Mouse (Mus musculus): Measurements from ENCODE around the gene Rnf20. TPM values are rescaled to one million over a fixed set of nuclear protein-coding genes. Genes with fewer than 3 reads are reported as not detected.
A peak's percentile ranks its signal among the peaks of the same experiment; 100 is the strongest.

Rnf20 gene
- polyA plus RNA-seq, 1 experiment from 2014 or later: 17.4 TPM

GRCm38 (mm10) chr4:49628941-49629340, 2.9 kb upstream of the Rnf20 start:
- H3K9me3 ChIP-seq (ENCODE audit: control insufficient read depth, low read length): no peaks in the 10 kb centered on the region
- no peak overlapping the region for H3K4me2 ChIP-seq (replicated peaks; ENCODE audit: low read depth)
- no peak overlapping the region for H3K4me3 ChIP-seq (ENCODE audit: low read depth, low read length)
- DNase-seq (ENCODE audit: low spot score): no peak
- WGBS: 76% methylated on average over 5 of the region's 5 CpGs
- no peak for ATAC-seq (ENCODE audit: low FRiP score, low TSS enrichment)
- TF ChIP-seq EP300 (optimal IDR thresholded peaks at IDR 0.05) (no peak), CTCF (IDR thresholded peaks at IDR 0.05; ENCODE audit: low read depth) (no peak)
- no peak overlapping the region for H3K27ac ChIP-seq (replicated peaks)
- H3K9ac ChIP-seq (ENCODE audit: low read length): no peak overlapping the region
- H3K4me1 ChIP-seq (replicated peaks; ENCODE audit: control insufficient read depth, insufficient read depth): no peaks in the 10 kb centered on the region
- H3K27me3 ChIP-seq (ENCODE audit: control insufficient read depth, insufficient read depth, low read length): no peaks in the 10 kb centered on the region
- no peaks in the 10 kb centered on the region for H3K36me3 ChIP-seq (ENCODE audit: control insufficient read depth, insufficient read depth, low read length)

GRCm38 (mm10) chr4:49632139-49632481, 304 bp downstream of the Rnf20 start:
- ATAC-seq (ENCODE audit: low FRiP score, low TSS enrichment): peak; percentile 67; the same call in 1 of the 2 replicates
- H3K27ac ChIP-seq (replicated peaks): peak overlapping the region; percentile 95
- no peak for DNase-seq (ENCODE audit: low spot score)
- no peaks in the 10 kb centered on the region for H3K4me1 ChIP-seq (replicated peaks; ENCODE audit: control insufficient read depth, insufficient read depth)
- TF ChIP-seq EP300 (optimal IDR thresholded peaks at IDR 0.05): no peak
- no peak for TF ChIP-seq CTCF (IDR thresholded peaks at IDR 0.05; ENCODE audit: low read depth)
- peak overlapping the region; percentile 89 for H3K9ac ChIP-seq (ENCODE audit: low read length)
- H3K4me2 ChIP-seq (replicated peaks; ENCODE audit: low read depth): peak overlapping the region; percentile 88
- H3K4me3 ChIP-seq (ENCODE audit: low read depth, low read length): peak overlapping the region; percentile 78
- 0% methylated on average over 30 of the region's 30 CpGs for WGBS
- H3K9me3 ChIP-seq (ENCODE audit: control insufficient read depth, low read length): no peaks in the 10 kb centered on the region
- no peaks in the 10 kb centered on the region for H3K27me3 ChIP-seq (ENCODE audit: control insufficient read depth, insufficient read depth, low read length)
- no peaks in the 10 kb centered on the region; the same call in 1 of the 2 replicates for H3K36me3 ChIP-seq (ENCODE audit: control insufficient read depth, insufficient read depth, low read length)

- H3K9me3 ChIP-seq (ENCODE audit: control insufficient read depth, low read length): no peaks in the 10 kb centered on the region
- no peaks in the 10 kb centered on the region for H3K27me3 ChIP-seq (ENCODE audit: control insufficient read depth, insufficient read depth, low read length)
- no peak overlapping the region for H3K9ac ChIP-seq (ENCODE audit: low read length)
- DNase-seq (ENCODE audit: low spot score) (no peak), ATAC-seq (ENCODE audit: low FRiP score, low TSS enrichment) (no peak)
- no peak overlapping the region for H3K4me2 ChIP-seq (replicated peaks; ENCODE audit: low read depth)
- no peak overlapping the region for H3K27ac ChIP-seq (replicated peaks)
- no peak for TF ChIP-seq EP300 (optimal IDR thresholded peaks at IDR 0.05)
- TF ChIP-seq CTCF (IDR thresholded peaks at IDR 0.05; ENCODE audit: low read depth): no peak
- H3K4me3 ChIP-seq (ENCODE audit: low read depth, low read length): no peak overlapping the region
- no peaks in the 10 kb centered on the region for H3K4me1 ChIP-seq (replicated peaks; ENCODE audit: control insufficient read depth, insufficient read depth)
- 91% methylated on average over 11 of the region's 11 CpGs for WGBS
- H3K36me3 ChIP-seq (ENCODE audit: control insufficient read depth, insufficient read depth, low read length): peaks cover 11% of the 10 kb centered on the region
Observed at GRCm38 (mm10) chr4:49637821-49638220, 6.0 kb downstream of the Rnf20 start.

DNA sequence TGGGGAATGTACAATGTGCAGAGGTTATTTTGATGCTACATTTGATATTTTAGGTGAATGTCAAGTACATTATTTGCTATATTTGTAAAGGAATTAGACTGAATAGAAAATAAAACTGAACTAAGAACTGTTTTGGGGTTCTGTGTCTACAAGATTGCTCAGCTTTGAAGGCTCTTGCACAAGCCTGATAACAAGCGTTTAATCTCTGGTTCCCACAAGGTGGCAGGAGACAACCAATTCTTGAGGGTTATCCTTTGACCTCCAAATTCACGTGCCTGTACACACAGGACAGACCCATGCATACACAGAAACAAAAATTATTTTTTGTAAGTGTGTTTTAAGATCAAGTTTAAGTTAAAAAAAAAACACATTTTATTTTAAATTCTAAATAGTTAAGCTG, 8.1 kb downstream of the Rnf20 start:
- Histone ChIP-seq H3K36me3 (ENCODE audit: control insufficient read depth, insufficient read depth, low read length) (peaks cover 16% of the 10 kb centered on the region), H3K9me3 (ENCODE audit: control insufficient read depth, low read length) (no peaks in the 10 kb centered on the region), H3K9ac (ENCODE audit: low read length) (no peak overlapping the region), H3K27me3 (ENCODE audit: control insufficient read depth, insufficient read depth, low read length) (no peaks in the 10 kb centered on the region), H3K27ac (replicated peaks) (no peak overlapping the region), H3K4me1 (replicated peaks; ENCODE audit: control insufficient read depth, insufficient read depth) (no peaks in the 10 kb centered on the region), H3K4me3 (ENCODE audit: low read depth, low read length) (no peak overlapping the region), H3K4me2 (replicated peaks; ENCODE audit: low read depth) (no peak overlapping the region)
- DNase-seq (ENCODE audit: low spot score): no peak
- WGBS: 56% methylated on average over 2 of the region's 2 CpGs
- TF ChIP-seq CTCF (IDR thresholded peaks at IDR 0.05; ENCODE audit: low read depth) (peak; percentile 32; the same call in 1 of the 2 replicates), EP300 (optimal IDR thresholded peaks at IDR 0.05) (no peak)
- ATAC-seq (ENCODE audit: low FRiP score, low TSS enrichment): no peak

DNA sequence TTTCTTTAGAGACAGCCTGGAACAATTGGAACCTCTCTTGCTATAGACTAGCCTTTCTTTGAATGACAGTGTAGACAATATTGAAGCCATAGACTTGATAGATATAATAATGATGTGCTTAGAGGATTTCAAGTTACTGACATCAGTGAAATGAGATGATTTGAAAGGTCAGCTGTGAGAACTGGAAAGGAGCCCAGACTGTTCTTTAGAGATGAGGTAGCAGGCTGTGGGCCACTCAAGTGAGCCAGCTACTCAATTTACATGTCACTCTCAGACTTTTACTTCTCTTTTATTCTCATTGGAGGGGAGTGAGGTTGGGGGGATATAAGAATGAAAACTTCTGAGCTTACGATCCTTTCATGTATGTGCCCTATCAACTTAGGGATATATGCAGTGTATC, 27.6 kb downstream of the Rnf20 start:
- DNase-seq (ENCODE audit: low spot score): no peak

GRCm38 (mm10) chr4:49661664-49662063, 29.9 kb downstream of the Rnf20 start:
- DNase-seq (ENCODE audit: low spot score): no peak
- Histone ChIP-seq H3K4me3 (ENCODE audit: low read depth, low read length) (no peak overlapping the region), H3K9me3 (ENCODE audit: control insufficient read depth, low read length) (no peaks in the 10 kb centered on the region), H3K27me3 (ENCODE audit: control insufficient read depth, insufficient read depth, low read length) (no peaks in the 10 kb centered on the region), H3K27ac (replicated peaks) (no peak overlapping the region), H3K4me1 (replicated peaks; ENCODE audit: control insufficient read depth, insufficient read depth) (no peaks in the 10 kb centered on the region), H3K4me2 (replicated peaks; ENCODE audit: low read depth) (no peak overlapping the region), H3K36me3 (ENCODE audit: control insufficient read depth, insufficient read depth, low read length) (peaks cover 4% of the 10 kb centered on the region), H3K9ac (ENCODE audit: low read length) (no peak overlapping the region)
- TF ChIP-seq CTCF (IDR thresholded peaks at IDR 0.05; ENCODE audit: low read depth) (no peak), EP300 (optimal IDR thresholded peaks at IDR 0.05) (no peak)
- no peak for ATAC-seq (ENCODE audit: low FRiP score, low TSS enrichment)
- 96% methylated on average over 9 of the region's 9 CpGs for WGBS

More for the DNA sequence above, 27.6 kb downstream of the Rnf20 start:
- no peak for TF ChIP-seq EP300 (optimal IDR thresholded peaks at IDR 0.05)
- TF ChIP-seq CTCF (IDR thresholded peaks at IDR 0.05; ENCODE audit: low read depth): no peak
- 89% methylated on average over 1 of the region's 1 CpGs for WGBS
- Histone ChIP-seq H3K4me2 (replicated peaks; ENCODE audit: low read depth) (no peak overlapping the region), H3K4me1 (replicated peaks; ENCODE audit: control insufficient read depth, insufficient read depth) (no peaks in the 10 kb centered on the region), H3K4me3 (ENCODE audit: low read depth, low read length) (no peak overlapping the region), H3K36me3 (ENCODE audit: control insufficient read depth, insufficient read depth, low read length) (peaks cover 13% of the 10 kb centered on the region), H3K9me3 (ENCODE audit: control insufficient read depth, low read length) (no peaks in the 10 kb centered on the region), H3K27me3 (ENCODE audit: control insufficient read depth, insufficient read depth, low read length) (no peaks in the 10 kb centered on the region), H3K9ac (ENCODE audit: low read length) (no peak overlapping the region), H3K27ac (replicated peaks) (no peak overlapping the region)
- no peak for ATAC-seq (ENCODE audit: low FRiP score, low TSS enrichment)
